Mouse (Mus musculus) small intestine, adult 2 months (tissue): ENCODE results near the gene Sbf2. TPM values are rescaled to one million over a fixed set of nuclear protein-coding genes. Genes with fewer than 3 reads are reported as not detected.

Source experiments
- H3K27ac ChIP-seq: fragments of 200-500 bp; 2 replicates; pipeline ENCODE4 v1.5.1; 2012; ENCODE audit warnings: low read depth, low read length, control low read depth, inconsistent platforms; ENCODE audit not compliant: insufficient read depth
- H3K27me3 ChIP-seq: fragments of 200-500 bp; 2 replicates; pipeline ENCODE4 v1.6.1; 2012; ENCODE audit warnings: mild to moderate bottlenecking, moderate library complexity, low read length, inconsistent platforms; ENCODE audit not compliant: control insufficient read depth, insufficient read depth
- H3K36me3 ChIP-seq: fragments of 200-500 bp; 2 replicates; pipeline ENCODE4 v1.6.1; 2012; ENCODE audit warnings: mild to moderate bottlenecking, low read length, control low read depth, inconsistent platforms; ENCODE audit not compliant: control insufficient read depth, insufficient read depth
- H3K4me1 ChIP-seq: fragments of 200-500 bp; 2 replicates; pipeline ENCODE4 v1.6.1; 2012; ENCODE audit warnings: low read length, inconsistent platforms, mixed read lengths; ENCODE audit not compliant: control insufficient read depth, insufficient read depth, insufficient read length
- H3K4me3 ChIP-seq: fragments of 200-500 bp; 2 replicates; pipeline ENCODE4 v1.5.1; 2012; ENCODE audit warnings: low read depth, mild to moderate bottlenecking, control low read depth, inconsistent platforms, low read length, moderate library complexity
- CTCF ChIP-seq: fragments of 200-500 bp; IDR thresholded peaks from 2 replicates; pipeline ENCODE4 v1.5.1; 2012; ENCODE audit warnings: low read depth, mild to moderate bottlenecking, control low read depth, inconsistent platforms, low read length, moderate library complexity, mixed read lengths; ENCODE audit not compliant: insufficient replicate concordance, insufficient read length; ENCODE audit errors: extremely low read depth
- POLR2A ChIP-seq: fragments of 200-500 bp; IDR thresholded peaks from 2 replicates; pipeline ENCODE4 v1.6.1; 2012; ENCODE audit warnings: low read depth, mild to moderate bottlenecking, control low read depth, inconsistent platforms, low read length, moderate library complexity
- WGBS: fragments of 180-500 bp; shearing (Covaris S2); methylation state at CpG from one replicate; pipeline ENCODE4 v1.1.7; 2018; 5-methylcytosine and 5-hydroxymethylcytosine counted together
- polyA plus RNA-seq: library from polyadenylated mRNA; depleted of rRNA; stranded (reverse); fragments of >200 nt; gene quantifications from 2 replicates; pipeline ENCODE4 v1.2.3, GENCODE M21; 2012

Gene Sbf2
- polyA plus RNA-seq, 1 experiment: 13.7 TPM

- no peak overlapping the region for H3K4me3 ChIP-seq
- no peak overlapping the region for H3K27ac ChIP-seq
- H3K4me1 ChIP-seq: no peaks in the 10 kb centered on the region
- no peaks in the 10 kb centered on the region for H3K27me3 ChIP-seq
- 48% methylated on average over 1 of the region's 1 CpGs for WGBS
- no peaks in the 10 kb centered on the region for H3K36me3 ChIP-seq
- TF ChIP-seq POLR2A (no peak), CTCF (no peak)
Observed at GRCm38 (mm10) chr7:110525090-110525775, 89.5 kb downstream of the Sbf2 start.

GRCm38 (mm10) chr7:110516241-110517220 lies 98.2 kb downstream of the Sbf2 start:
- Histone ChIP-seq H3K36me3 (no peaks in the 10 kb centered on the region), H3K27ac (no peak overlapping the region), H3K27me3 (no peaks in the 10 kb centered on the region), H3K4me3 (no peak overlapping the region), H3K4me1 (no peaks in the 10 kb centered on the region)
- TF ChIP-seq POLR2A (no peak), CTCF (no peak)
- WGBS: 67% methylated on average over 2 of the region's 2 CpGs

DNA sequence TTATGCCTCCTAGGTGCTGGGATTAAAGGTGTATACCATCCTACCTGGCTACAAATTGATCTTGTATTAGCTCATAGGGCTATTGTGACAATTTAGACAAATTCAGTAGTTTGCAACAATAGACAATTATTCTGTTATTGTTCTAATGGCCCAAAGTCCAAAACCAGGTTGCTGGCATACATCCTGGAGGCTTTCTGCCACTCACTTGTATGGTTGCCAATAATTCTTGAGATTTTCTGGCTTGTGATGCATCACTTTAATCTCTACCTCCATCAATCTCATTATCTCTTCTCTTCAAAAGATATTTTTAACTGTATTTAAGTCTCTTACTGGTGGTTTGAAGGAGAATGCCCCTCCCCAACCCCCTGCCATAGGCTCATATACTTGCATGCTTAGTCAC lies 100.6 kb downstream of the Sbf2 start:
- Histone ChIP-seq H3K4me3 (no peak overlapping the region), H3K36me3 (no peaks in the 10 kb centered on the region), H3K4me1 (no peaks in the 10 kb centered on the region), H3K27me3 (no peaks in the 10 kb centered on the region), H3K27ac (no peak overlapping the region)
- TF ChIP-seq CTCF (no peak), POLR2A (no peak)

- Histone ChIP-seq H3K27ac (no peak overlapping the region), H3K4me3 (no peak overlapping the region), H3K4me1 (no peaks in the 10 kb centered on the region), H3K27me3 (no peaks in the 10 kb centered on the region), H3K36me3 (no peaks in the 10 kb centered on the region)
- TF ChIP-seq CTCF: no peak
- no peak for TF ChIP-seq POLR2A
- WGBS: 69% methylated on average over 1 of the region's 1 CpGs
Observed at GRCm38 (mm10) chr7:110498653-110499052, 116.1 kb downstream of the Sbf2 start.

DNA sequence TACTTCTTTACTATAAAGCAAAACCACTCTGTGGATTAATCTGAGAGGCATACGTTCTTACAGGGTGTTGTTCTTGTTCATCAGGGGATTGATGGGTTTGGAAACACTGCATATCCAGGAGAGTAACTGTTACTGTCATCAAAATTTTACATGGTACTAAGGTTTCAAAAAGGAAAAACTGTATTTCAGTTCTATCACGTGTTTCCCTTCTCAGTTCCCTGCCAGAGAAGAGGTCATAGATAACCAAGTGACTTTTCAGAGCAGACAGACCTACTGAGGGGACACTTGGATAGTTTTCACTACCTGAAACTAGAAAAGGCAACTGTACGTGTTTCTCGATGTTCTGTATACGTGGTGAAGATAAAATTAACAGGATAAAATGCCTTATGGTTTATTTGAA lies 123.7 kb downstream of the Sbf2 start:
- H3K4me3 ChIP-seq: no peak overlapping the region
- WGBS: 90% methylated on average over 5 of the region's 5 CpGs
- no peak overlapping the region for H3K27ac ChIP-seq
- no peak for TF ChIP-seq CTCF
- TF ChIP-seq POLR2A: no peak
- H3K4me1 ChIP-seq: no peaks in the 10 kb centered on the region
- H3K27me3 ChIP-seq: no peaks in the 10 kb centered on the region
- H3K36me3 ChIP-seq: 0 out of 2 replicates have a peak, but pooled peaks cover 2% of the 10 kb centered on the region

DNA sequence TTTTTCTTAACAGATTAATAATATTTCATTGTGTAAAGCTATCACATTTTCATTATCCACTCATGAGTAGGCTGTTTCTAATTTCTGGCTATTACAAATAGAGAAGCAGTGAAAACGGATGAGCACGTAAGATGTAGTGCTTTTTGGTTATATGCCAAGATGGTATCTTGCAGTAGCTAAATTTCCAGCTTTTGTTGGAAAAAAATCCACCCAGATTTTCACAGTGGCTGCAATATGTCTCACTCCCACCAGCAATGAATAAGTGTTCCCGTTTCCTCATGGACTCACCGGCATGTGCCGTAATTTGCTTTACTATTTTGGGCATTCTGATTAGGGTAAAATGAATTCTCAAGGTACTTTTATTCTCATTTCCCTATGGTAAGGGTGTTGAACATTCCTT lies 129.7 kb downstream of the Sbf2 start:
- no peak for TF ChIP-seq POLR2A
- TF ChIP-seq CTCF: no peak
- no peak overlapping the region for H3K4me3 ChIP-seq
- H3K36me3 ChIP-seq: peaks cover 5% of the 10 kb centered on the region; the same call in 1 of the 2 replicates
- 92% methylated on average over 5 of the region's 5 CpGs for WGBS
- H3K27me3 ChIP-seq: no peaks in the 10 kb centered on the region
- no peaks in the 10 kb centered on the region for H3K4me1 ChIP-seq
- no peak overlapping the region for H3K27ac ChIP-seq

GRCm38 (mm10) chr7:110470987-110471386 lies 143.7 kb downstream of the Sbf2 start:
- WGBS: 75% methylated on average over 6 of the region's 6 CpGs

More at GRCm38 (mm10) chr7:110470987-110471386, 143.7 kb downstream of the Sbf2 start:
- no peaks in the 10 kb centered on the region for H3K27me3 ChIP-seq
- no peaks in the 10 kb centered on the region for H3K4me1 ChIP-seq
- no peak for TF ChIP-seq CTCF
- TF ChIP-seq POLR2A: no peak
- no peaks in the 10 kb centered on the region for H3K36me3 ChIP-seq
- H3K4me3 ChIP-seq: no peak overlapping the region
- H3K27ac ChIP-seq: no peak overlapping the region
